Mouse (Mus musculus): ENCODE measurements around the gene Tmem222. TPM values are rescaled to one million over a fixed set of nuclear protein-coding genes. Genes with fewer than 3 reads are reported as not detected.

The Tmem222 gene
- polyA plus RNA-seq, 1 experiment from 2014 or later = 85.8 TPM

DNA sequence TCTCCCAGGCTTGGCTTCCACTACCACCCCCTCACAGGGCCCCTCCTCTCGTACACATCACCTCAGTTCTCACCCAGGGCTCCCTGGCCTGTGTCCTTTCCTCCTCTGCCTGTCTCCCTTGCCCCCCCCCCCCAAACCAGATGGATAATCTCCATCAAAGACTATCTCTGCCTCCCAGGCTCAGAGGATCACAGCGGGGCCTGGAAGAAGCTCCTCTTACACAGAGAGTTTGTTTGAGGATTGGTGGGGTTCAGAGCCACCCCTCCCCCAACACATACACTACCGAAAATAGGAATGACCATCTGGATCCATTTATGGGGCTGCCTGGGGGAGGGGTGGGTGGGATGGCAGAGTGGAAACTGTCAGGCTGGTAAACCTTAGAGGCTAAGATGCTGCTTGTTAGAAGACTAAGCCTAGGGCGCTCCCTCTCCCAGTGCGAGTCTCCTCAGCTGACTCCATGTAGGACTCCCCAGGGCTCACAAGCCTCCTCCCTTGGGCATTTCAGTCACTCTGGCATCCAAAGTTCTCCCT is 4.4 kb upstream of the Tmem222 start:
- no peaks in the 10 kb centered on the region for H3K27me3 ChIP-seq
- WGBS = 25% methylated on average over 5 of the region's 5 CpGs
- peaks cover 25% of the 10 kb centered on the region for H3K4me1 ChIP-seq
- H3K27ac ChIP-seq = peak overlapping the region; percentile 69
- no peaks in the 10 kb centered on the region for H3K36me3 ChIP-seq (ENCODE audit: poor library complexity, severe bottlenecking)
- no peak overlapping the region for H3K4me2 ChIP-seq
- H3K9ac ChIP-seq = peak overlapping the region; percentile 4
- no peaks in the 10 kb centered on the region for H3K9me3 ChIP-seq (replicated peaks)
- ATAC-seq = no peak
- H3K4me3 ChIP-seq = no peak overlapping the region

DNA sequence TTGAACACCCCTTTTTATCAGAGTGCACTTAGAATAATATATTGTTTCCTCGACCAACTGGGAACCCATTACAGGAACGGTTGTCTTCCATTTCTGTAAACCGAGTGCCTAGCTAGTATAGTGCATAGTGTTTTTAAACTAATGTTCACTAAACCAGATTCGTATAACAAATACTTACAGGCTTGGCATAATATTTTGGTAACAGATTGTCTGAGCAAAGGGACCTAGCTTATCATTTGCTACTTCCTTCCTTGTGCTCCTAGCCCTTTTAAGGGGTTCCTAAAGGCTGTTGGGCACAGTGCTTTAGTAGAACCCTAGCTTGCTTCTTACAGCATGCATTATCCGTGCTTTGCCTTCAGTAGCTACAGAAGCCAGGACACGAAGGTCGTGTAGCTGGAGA is 3.9 kb upstream of the Tmem222 start:
- no peaks in the 10 kb centered on the region for H3K9me3 ChIP-seq (replicated peaks)
- H3K36me3 ChIP-seq (ENCODE audit: poor library complexity, severe bottlenecking) = no peaks in the 10 kb centered on the region
- no peak for ATAC-seq
- H3K27ac ChIP-seq = peak overlapping the region; percentile 69
- WGBS = 49% methylated on average over 7 of the region's 7 CpGs
- H3K4me1 ChIP-seq = peaks cover 30% of the 10 kb centered on the region
- no peaks in the 10 kb centered on the region for H3K27me3 ChIP-seq
- H3K4me3 ChIP-seq = no peak overlapping the region
- H3K9ac ChIP-seq = peak overlapping the region; percentile 4; the same call in 1 of the 2 replicates
- no peak overlapping the region for H3K4me2 ChIP-seq

GRCm38 (mm10) chr4:133278482-133278881 is 890 bp upstream of the Tmem222 start:
- H3K4me1 ChIP-seq = peaks cover 50% of the 10 kb centered on the region
- H3K4me2 ChIP-seq = peak overlapping the region; percentile 67
- peak overlapping the region; percentile 89; the same call in 1 of the 2 replicates for H3K27ac ChIP-seq
- ATAC-seq = no peak
- 88% methylated on average over 3 of the region's 3 CpGs for WGBS
- H3K27me3 ChIP-seq = no peaks in the 10 kb centered on the region
- H3K4me3 ChIP-seq = peak overlapping the region; percentile 67
- H3K9ac ChIP-seq = peak overlapping the region; percentile 90; the same call in 1 of the 2 replicates
- H3K9me3 ChIP-seq (replicated peaks) = no peaks in the 10 kb centered on the region
- 0 out of 2 replicates have a peak, but pooled peaks cover 10% of the 10 kb centered on the region for H3K36me3 ChIP-seq (ENCODE audit: poor library complexity, severe bottlenecking)

DNA sequence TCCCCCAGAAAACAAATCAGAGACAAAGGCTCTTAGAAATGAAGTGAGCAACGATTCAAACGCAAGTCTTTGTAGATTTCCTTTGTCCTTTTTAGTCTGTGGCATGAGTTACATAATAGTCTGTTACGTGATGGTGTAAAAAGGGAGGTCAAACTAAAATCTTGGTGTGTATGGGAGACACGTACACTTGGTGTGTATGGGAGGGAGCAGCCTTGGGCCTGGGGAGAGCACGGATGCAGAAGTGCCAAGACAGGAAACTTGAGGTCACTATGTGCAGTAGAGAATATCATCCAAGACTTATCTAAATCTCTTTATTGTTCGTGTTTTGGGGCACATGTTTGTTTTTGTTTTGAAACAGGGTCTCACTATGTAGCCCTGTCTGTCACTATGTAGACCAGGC is 475 bp upstream of the Tmem222 start:
- 26% methylated on average over 6 of the region's 6 CpGs for WGBS
- peak overlapping the region; percentile 89 for H3K27ac ChIP-seq
- H3K9ac ChIP-seq = peak overlapping the region; percentile 90
- ATAC-seq = peak; percentile 46; the same call in 1 of the 2 replicates
- H3K9me3 ChIP-seq (replicated peaks) = no peaks in the 10 kb centered on the region
- H3K27me3 ChIP-seq = no peaks in the 10 kb centered on the region
- H3K4me2 ChIP-seq = peak overlapping the region; percentile 67
- H3K4me1 ChIP-seq = peaks cover 50% of the 10 kb centered on the region
- H3K36me3 ChIP-seq (ENCODE audit: poor library complexity, severe bottlenecking) = 0 out of 2 replicates have a peak, but pooled peaks cover 10% of the 10 kb centered on the region
- H3K4me3 ChIP-seq = peak overlapping the region; percentile 67

DNA sequence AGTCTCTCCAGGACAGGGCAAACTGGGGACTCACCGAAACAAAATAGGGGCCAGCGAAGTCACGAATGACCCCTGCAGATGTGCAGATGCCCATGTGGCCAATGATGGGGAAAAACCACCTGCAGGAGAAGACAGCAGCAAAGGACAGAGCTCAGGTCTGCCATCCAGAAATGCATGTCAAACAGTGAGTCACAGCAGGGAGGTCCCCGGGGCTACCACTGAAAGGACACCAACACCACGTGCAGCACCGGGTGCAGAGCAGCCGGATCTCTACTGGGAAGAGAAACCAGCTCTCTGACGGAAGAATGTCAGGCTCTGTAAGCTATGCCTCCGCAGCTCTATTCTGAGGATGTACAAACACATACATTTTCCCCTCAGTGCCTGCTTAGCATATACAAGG is 6.7 kb downstream of the Tmem222 start:
- H3K27me3 ChIP-seq = no peaks in the 10 kb centered on the region
- H3K4me3 ChIP-seq = no peak overlapping the region
- no peak overlapping the region for H3K4me2 ChIP-seq
- no peak overlapping the region for H3K9ac ChIP-seq
- 89% methylated on average over 9 of the region's 9 CpGs for WGBS
- H3K27ac ChIP-seq = no peak overlapping the region
- H3K9me3 ChIP-seq (replicated peaks) = no peaks in the 10 kb centered on the region
- ATAC-seq = no peak
- H3K36me3 ChIP-seq (ENCODE audit: poor library complexity, severe bottlenecking) = peaks cover 60% of the 10 kb centered on the region
- peaks cover 14% of the 10 kb centered on the region for H3K4me1 ChIP-seq

GRCm38 (mm10) chr4:133269596-133269995 is 8.0 kb downstream of the Tmem222 start:
- Histone ChIP-seq H3K4me1 (0 out of 2 replicates have a peak, but pooled peaks cover under 1% of the 10 kb centered on the region), H3K9me3 (replicated peaks) (no peaks in the 10 kb centered on the region), H3K4me2 (no peak overlapping the region), H3K27ac (no peak overlapping the region), H3K27me3 (no peaks in the 10 kb centered on the region), H3K9ac (no peak overlapping the region), H3K36me3 (ENCODE audit: poor library complexity, severe bottlenecking) (peaks cover 68% of the 10 kb centered on the region), H3K4me3 (no peak overlapping the region)
- ATAC-seq = no peak
- 92% methylated on average over 3 of the region's 3 CpGs for WGBS

GRCm38 (mm10) chr4:133268931-133269330 is 8.7 kb downstream of the Tmem222 start:
- Histone ChIP-seq H3K9me3 (replicated peaks) (0 out of 2 replicates have a peak, but pooled peaks cover 4% of the 10 kb centered on the region), H3K36me3 (ENCODE audit: poor library complexity, severe bottlenecking) (peaks cover 70% of the 10 kb centered on the region), H3K9ac (no peak overlapping the region), H3K4me1 (no peaks in the 10 kb centered on the region), H3K4me3 (no peak overlapping the region), H3K4me2 (no peak overlapping the region), H3K27me3 (no peaks in the 10 kb centered on the region), H3K27ac (no peak overlapping the region)
- no peak for ATAC-seq
- WGBS = 99% methylated on average over 3 of the region's 3 CpGs

GRCm38 (mm10) chr4:133266248-133266880 is 11.2 kb downstream of the Tmem222 start:
- H3K4me3 ChIP-seq = no peak overlapping the region
- 93% methylated on average over 12 of the region's 12 CpGs for WGBS
- no peaks in the 10 kb centered on the region for H3K27me3 ChIP-seq
- H3K4me1 ChIP-seq = no peaks in the 10 kb centered on the region
- H3K27ac ChIP-seq = no peak overlapping the region
- no peak for ATAC-seq
- 0 out of 2 replicates have a peak, but pooled peaks cover 4% of the 10 kb centered on the region for H3K9me3 ChIP-seq (replicated peaks)
- H3K9ac ChIP-seq = no peak overlapping the region
- no peak overlapping the region for H3K4me2 ChIP-seq
- H3K36me3 ChIP-seq (ENCODE audit: poor library complexity, severe bottlenecking) = peaks cover 77% of the 10 kb centered on the region

DNA sequence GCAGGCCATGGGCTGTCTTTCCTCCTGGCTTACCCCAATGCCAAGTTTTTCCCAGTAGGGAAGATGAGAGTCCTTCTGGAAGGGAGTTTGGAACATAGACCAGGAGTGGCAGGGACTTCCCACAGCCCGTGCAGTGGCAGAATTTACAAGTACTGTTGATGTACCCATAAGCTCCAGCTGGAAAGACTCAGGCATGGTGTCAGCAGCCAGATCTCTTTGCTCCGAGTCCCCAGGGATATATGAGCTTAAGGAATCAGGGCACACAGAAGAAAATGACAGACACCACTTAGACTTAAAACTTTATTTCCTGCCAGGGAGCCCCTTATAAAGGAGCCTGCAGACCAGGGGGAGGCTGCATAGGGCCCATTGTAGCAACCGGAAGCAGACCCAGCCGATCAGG is 11.8 kb downstream of the Tmem222 start:
- no peaks in the 10 kb centered on the region for H3K4me1 ChIP-seq
- no peaks in the 10 kb centered on the region for H3K27me3 ChIP-seq
- peaks cover 74% of the 10 kb centered on the region for H3K36me3 ChIP-seq (ENCODE audit: poor library complexity, severe bottlenecking)
- no peak overlapping the region for H3K9ac ChIP-seq
- no peak overlapping the region for H3K4me3 ChIP-seq
- no peak overlapping the region for H3K27ac ChIP-seq
- WGBS = 99% methylated on average over 4 of the region's 4 CpGs
- no peak for ATAC-seq
- H3K4me2 ChIP-seq = no peak overlapping the region
- 0 out of 2 replicates have a peak, but pooled peaks cover 4% of the 10 kb centered on the region for H3K9me3 ChIP-seq (replicated peaks)

GRCm38 (mm10) chr4:133265297-133265696 is 12.3 kb downstream of the Tmem222 start:
- Histone ChIP-seq H3K36me3 (ENCODE audit: poor library complexity, severe bottlenecking) (peaks cover 70% of the 10 kb centered on the region), H3K27me3 (no peaks in the 10 kb centered on the region), H3K4me2 (no peak overlapping the region), H3K27ac (no peak overlapping the region), H3K9ac (no peak overlapping the region), H3K9me3 (replicated peaks) (0 out of 2 replicates have a peak, but pooled peaks cover 4% of the 10 kb centered on the region), H3K4me1 (no peaks in the 10 kb centered on the region), H3K4me3 (no peak overlapping the region)
- ATAC-seq = no peak
- 93% methylated on average over 3 of the region's 3 CpGs for WGBS

DNA sequence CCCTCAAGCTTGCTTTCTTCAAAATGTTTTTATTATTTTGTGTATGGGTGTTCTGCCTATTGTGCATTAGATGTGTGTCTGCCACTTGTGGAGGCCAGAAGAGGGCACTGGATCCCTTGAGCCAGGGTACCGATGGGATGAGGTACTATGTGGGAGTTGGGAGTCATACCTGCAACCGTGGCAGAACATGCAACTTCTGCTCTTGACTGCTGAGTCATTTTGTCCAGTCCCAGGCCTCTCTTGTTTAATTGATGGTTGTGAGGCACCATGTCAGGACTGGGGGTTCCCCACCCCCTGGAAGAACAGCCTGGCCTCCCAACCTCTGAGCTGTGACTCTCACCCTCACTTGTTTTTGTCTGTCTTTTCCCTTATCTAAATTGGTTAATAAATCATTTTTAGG is 13.0 kb downstream of the Tmem222 start:
- H3K9ac ChIP-seq = no peak overlapping the region
- ATAC-seq = no peak
- H3K27ac ChIP-seq = no peak overlapping the region
- H3K36me3 ChIP-seq (ENCODE audit: poor library complexity, severe bottlenecking) = peaks cover 64% of the 10 kb centered on the region
- H3K4me2 ChIP-seq = no peak overlapping the region
- WGBS = 95% methylated on average over 2 of the region's 2 CpGs
- no peaks in the 10 kb centered on the region for H3K4me1 ChIP-seq
- H3K27me3 ChIP-seq = no peaks in the 10 kb centered on the region
- H3K4me3 ChIP-seq = no peak overlapping the region
- 0 out of 2 replicates have a peak, but pooled peaks cover 4% of the 10 kb centered on the region for H3K9me3 ChIP-seq (replicated peaks)

GRCm38 (mm10) chr4:133263756-133264155 is 13.8 kb downstream of the Tmem222 start:
- Histone ChIP-seq H3K9ac (no peak overlapping the region), H3K4me2 (no peak overlapping the region), H3K4me1 (no peaks in the 10 kb centered on the region), H3K4me3 (no peak overlapping the region), H3K27ac (no peak overlapping the region), H3K27me3 (no peaks in the 10 kb centered on the region), H3K36me3 (ENCODE audit: poor library complexity, severe bottlenecking) (peaks cover 55% of the 10 kb centered on the region), H3K9me3 (replicated peaks) (0 out of 2 replicates have a peak, but pooled peaks cover 4% of the 10 kb centered on the region)
- ATAC-seq = no peak
- 91% methylated on average over 5 of the region's 5 CpGs for WGBS
